15 mouse cellular contexts compared by ENCODE assay signal in the genomic region with DNA sequence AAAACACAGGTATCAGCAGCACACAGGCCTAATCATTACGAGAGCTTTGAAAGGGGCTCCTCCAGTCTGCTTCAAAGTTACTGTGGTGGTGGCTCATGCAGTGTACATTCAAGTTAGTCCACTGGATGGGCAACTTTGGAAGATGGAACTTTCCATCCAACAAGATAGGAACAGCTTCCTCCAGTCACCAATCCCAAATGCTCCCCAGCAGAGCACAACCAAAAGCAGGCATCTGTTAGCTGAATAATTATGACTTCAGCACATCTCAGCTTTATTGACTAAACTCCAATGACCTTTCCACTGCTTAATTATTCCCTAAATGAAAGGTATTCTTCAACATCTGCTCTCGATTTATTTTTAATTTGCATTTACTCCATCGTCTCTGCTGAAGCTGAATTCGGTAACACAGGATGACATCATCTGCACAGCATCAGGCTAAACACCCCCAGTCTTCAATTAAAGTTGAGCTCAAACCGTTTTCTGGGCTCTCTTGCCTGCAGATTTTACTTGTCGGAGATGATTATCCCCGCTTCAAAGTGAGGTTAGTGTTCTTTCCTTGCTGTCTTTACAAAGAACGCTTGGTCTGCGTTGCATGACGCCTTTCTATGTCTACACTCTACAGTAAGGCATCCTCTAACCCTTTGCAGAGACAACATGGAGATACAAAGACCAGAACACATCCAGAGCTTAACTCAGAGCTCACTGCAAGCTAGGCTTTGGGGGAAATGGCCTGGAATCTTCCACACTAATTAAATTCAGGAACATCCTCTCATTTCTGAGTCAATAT. TPM values are rescaled to one million over a fixed set of nuclear protein-coding genes. Genes with fewer than 3 reads are reported as not detected.
A peak's percentile ranks its signal among the peaks of the same experiment; 100 is the strongest.
DNase-seq lines count a peak whose midpoint lies in the region; ATAC-seq and TF ChIP-seq lines count a peak whose summit lies in the region.
"Had no signal": no experiment of that assay in that cellular context is flagged by ENCODE, and none has a peak within 500 bp of the region (broad histone marks: within the 10 kb centered on the region; RNA-seq: fewer than 3 reads in every experiment).

No protein-coding gene starts in this region.

- ATAC-seq in forebrain, embryonic 14.5 days, result peak; percentile 61; the same call in 1 of the 2 replicates
- no peak for ATAC-seq in forebrain, embryonic 16.5 days
- no peak for ATAC-seq in embryonic facial prominence, embryonic 13.5 days (ENCODE audit: insufficient number of reproducible peaks, insufficient read depth, low FRiP score, low TSS enrichment, low read depth)

- DNase-seq in forebrain, embryonic 14.5 days (ENCODE audit: low spot score), result peak; percentile 29
- DNase-seq in layer of hippocampus, adult 2 months (ENCODE audit: low spot score in 2 of 2), result no peak
- no peak for DNase-seq in layer of hippocampus, adult 11-12 months (ENCODE audit: low spot score)
- DNase-seq in MN1 (ENCODE audit: low spot score), result peak; percentile 65
- no peak for DNase-seq in cerebellum, adult 9-10 months
- no peak for DNase-seq in left cerebral cortex, adult 11 months (ENCODE audit: low spot score)
- DNase-seq: B cell, adult 2 months; cerebellum, adult 18-20 months; gastrocnemius, postnatal 36 days; heart, postnatal 4 days; layer of hippocampus, adult 9-11 months had no signal

- H3K9ac ChIP-seq in forebrain, embryonic 14.5 days (ENCODE audit: low read length), result no peak overlapping the region
- H3K9ac ChIP-seq in forebrain, embryonic 16.5 days (replicated peaks; ENCODE audit: low read depth, low read length), result no peak overlapping the region
- H3K9ac ChIP-seq in embryonic facial prominence, embryonic 13.5 days, result no peak overlapping the region
- H3K9ac ChIP-seq: heart, embryonic 13.5 days; midbrain, embryonic 12.5 days had no signal

- TF ChIP-seq CTCF in layer of hippocampus, adult 2 months (conservative IDR thresholded peaks at IDR 0.05), result no peak

- peaks cover 4% of the 10 kb centered on the region; the same call in 1 of the 2 replicates for H3K4me1 ChIP-seq in forebrain, embryonic 14.5 days (ENCODE audit: control insufficient read depth, insufficient read depth, low read length)
- no peaks in the 10 kb centered on the region for H3K4me1 ChIP-seq in forebrain, embryonic 16.5 days (replicated peaks; ENCODE audit: control insufficient read depth, insufficient read depth, low read length)
- peaks cover 23% of the 10 kb centered on the region for H3K4me1 ChIP-seq in embryonic facial prominence, embryonic 13.5 days
- H3K4me1 ChIP-seq: midbrain, embryonic 12.5 days had no signal

- no peaks in the 10 kb centered on the region for H3K27me3 ChIP-seq in forebrain, embryonic 14.5 days (replicated peaks; ENCODE audit: control insufficient read depth, insufficient read depth, low read length)
- no peaks in the 10 kb centered on the region for H3K27me3 ChIP-seq in forebrain, embryonic 16.5 days (replicated peaks; ENCODE audit: control insufficient read depth, insufficient read depth, low read length)
- no peaks in the 10 kb centered on the region for H3K27me3 ChIP-seq in embryonic facial prominence, embryonic 13.5 days
- H3K27me3 ChIP-seq: heart, embryonic 13.5 days; midbrain, embryonic 12.5 days had no signal

- H3K4me3 ChIP-seq in forebrain, embryonic 14.5 days (ENCODE audit: low read depth, low read length), result no peak overlapping the region
- H3K4me3 ChIP-seq in forebrain, embryonic 16.5 days (replicated peaks; ENCODE audit: low read length), result no peak overlapping the region
- no peak overlapping the region for H3K4me3 ChIP-seq in layer of hippocampus, adult 2 months
- no peak overlapping the region for H3K4me3 ChIP-seq in embryonic facial prominence, embryonic 13.5 days
- H3K4me3 ChIP-seq: heart, embryonic 13.5 days; midbrain, embryonic 12.5 days had no signal

- H3K27ac ChIP-seq in forebrain, embryonic 14.5 days (ENCODE audit: low read depth, low read length), result no peak overlapping the region; the same call in 1 of the 2 replicates
- no peak overlapping the region for H3K27ac ChIP-seq in forebrain, embryonic 16.5 days (ENCODE audit: low read length)
- H3K27ac ChIP-seq in layer of hippocampus, adult 2 months, result peak overlapping the region; percentile 25; the same call in 1 of the 2 replicates
- H3K27ac ChIP-seq in embryonic facial prominence, embryonic 13.5 days, result peak overlapping the region; percentile 41
- H3K27ac ChIP-seq: heart, embryonic 13.5 days; midbrain, embryonic 12.5 days had no signal

- no peaks in the 10 kb centered on the region for H3K9me3 ChIP-seq in forebrain, embryonic 14.5 days (replicated peaks; ENCODE audit: control insufficient read depth, low read length)
- no peaks in the 10 kb centered on the region for H3K9me3 ChIP-seq in forebrain, embryonic 16.5 days (ENCODE audit: control insufficient read depth, low read length)
- no peaks in the 10 kb centered on the region for H3K9me3 ChIP-seq in embryonic facial prominence, embryonic 13.5 days
- H3K9me3 ChIP-seq: heart, embryonic 13.5 days; midbrain, embryonic 12.5 days had no signal

- H3K36me3 ChIP-seq in forebrain, embryonic 14.5 days (ENCODE audit: control insufficient read depth, insufficient read depth, low read length), result no peaks in the 10 kb centered on the region
- H3K36me3 ChIP-seq in forebrain, embryonic 16.5 days (ENCODE audit: control insufficient read depth, insufficient read depth), result no peaks in the 10 kb centered on the region
- H3K36me3 ChIP-seq in embryonic facial prominence, embryonic 13.5 days, result peaks cover 14% of the 10 kb centered on the region
- H3K36me3 ChIP-seq: midbrain, embryonic 12.5 days had no signal

- H3K4me2 ChIP-seq in forebrain, embryonic 14.5 days (ENCODE audit: low read length), result no peak overlapping the region
- no peak overlapping the region for H3K4me2 ChIP-seq in forebrain, embryonic 16.5 days (ENCODE audit: low read length)
- H3K4me2 ChIP-seq in embryonic facial prominence, embryonic 13.5 days, result peak overlapping the region; percentile 12; the same call in 1 of the 2 replicates
- H3K4me2 ChIP-seq: heart, embryonic 13.5 days; midbrain, embryonic 12.5 days had no signal

- 55% methylated on average over 10 of the region's 10 CpGs for WGBS in forebrain, embryonic 14.5 days
- WGBS in forebrain, embryonic 16.5 days, result 50% methylated on average over 10 of the region's 10 CpGs
- WGBS in embryonic facial prominence, embryonic 13.5 days, result 34% methylated on average over 10 of the region's 10 CpGs

RNA-seq across cellular contexts. Expression of gene Utrn, which starts 20.6 kb away (rescaled TPM):
- polyA plus RNA-seq in forebrain, embryonic 14.5 days (2014; fragmentation: Nextera tagmentation; extraction: Ambion mirVana), result 7.2 and 15.8 TPM in 2 replicates
- polyA plus RNA-seq in forebrain, embryonic 16.5 days (2015; fragmentation: Nextera tagmentation; extraction: Ambion mirVana), result 18.8 and 20.3 TPM in 2 replicates
- 10 to 100 TPM; 33.7 to 39.8 TPM for total RNA-seq in layer of hippocampus, adult 2 months (2021)
- 101 and 102 TPM in 2 replicates for polyA plus RNA-seq in embryonic facial prominence, embryonic 13.5 days (2015; fragmentation: Nextera tagmentation; extraction: Ambion mirVana)

Comparison
In these comparisons a context has a peak if more than half of its experiments do, and no peak if none do; other contexts are left out.
1. DNase-seq: peak in forebrain, embryonic 14.5 days (single experiment) and MN1 (single experiment); none in layer of hippocampus, adult 2 months (0 of 2), layer of hippocampus, adult 11-12 months (single experiment), cerebellum, adult 9-10 months (single experiment) and left cerebral cortex, adult 11 months (single experiment).
2. H3K27ac ChIP-seq: peak in layer of hippocampus, adult 2 months (single experiment) and embryonic facial prominence, embryonic 13.5 days (single experiment); none in forebrain, embryonic 14.5 days (single experiment) and forebrain, embryonic 16.5 days (single experiment).